8 mouse cellular contexts compared by ENCODE assay signal in the genomic region with DNA sequence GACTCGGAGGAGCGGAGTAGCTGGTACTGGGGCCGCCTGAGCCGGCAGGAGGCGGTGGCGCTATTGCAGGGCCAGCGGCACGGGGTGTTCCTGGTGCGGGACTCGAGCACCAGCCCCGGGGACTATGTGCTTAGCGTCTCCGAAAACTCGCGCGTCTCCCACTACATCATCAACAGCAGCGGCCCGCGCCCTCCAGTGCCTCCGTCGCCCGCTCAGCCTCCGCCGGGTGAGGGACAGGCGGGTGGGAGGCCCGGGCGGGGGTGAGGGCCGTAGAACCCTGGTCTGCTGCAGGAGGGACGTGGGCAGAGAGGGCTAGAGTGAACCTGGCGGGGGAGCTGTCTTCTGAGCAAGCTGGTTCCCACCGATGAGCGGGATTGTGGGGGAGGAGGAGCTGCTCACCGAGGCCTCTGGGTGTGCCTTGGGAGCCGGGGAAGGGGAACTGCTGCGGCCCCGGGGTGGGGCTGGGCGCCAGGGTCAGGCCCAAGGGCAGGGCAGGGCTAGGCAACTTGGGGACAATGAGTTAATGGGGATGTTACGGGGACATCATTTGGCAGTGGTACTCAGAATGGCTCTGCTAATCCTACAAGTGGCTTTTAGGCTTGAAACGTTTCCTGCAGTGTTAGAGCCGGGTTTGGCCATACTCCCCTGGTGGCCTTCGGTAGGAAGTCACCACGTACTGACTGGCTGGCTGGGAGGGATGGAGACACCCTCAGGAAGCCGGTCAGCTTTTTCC. TPM values are rescaled to one million over a fixed set of nuclear protein-coding genes. Genes with fewer than 3 reads are reported as not detected.
DNase-seq lines count a peak whose midpoint lies in the region; ATAC-seq and TF ChIP-seq lines count a peak whose summit lies in the region.

No protein-coding gene starts in this region.

- peaks cover 39% of the 10 kb centered on the region for H3K36me3 ChIP-seq in E14TG2a.4 (ENCODE audit: insufficient read depth, low read length)
- peaks cover 40% of the 10 kb centered on the region for H3K36me3 ChIP-seq in erythroblast, embryonic 14.5 days (ENCODE audit: control insufficient read depth)
- H3K36me3 ChIP-seq in heart, embryonic 15.5 days = peaks cover 13% of the 10 kb centered on the region; the same call in 1 of the 2 replicates
- H3K36me3 ChIP-seq in lung, embryonic 14.5 days (ENCODE audit: insufficient read depth) = peaks cover 16% of the 10 kb centered on the region

- peak overlapping the region; percentile 99 for H3K9ac ChIP-seq in heart, embryonic 15.5 days
- H3K9ac ChIP-seq in lung, embryonic 14.5 days = peak overlapping the region; percentile 96

- under 1% methylated on average over 42 of the region's 43 CpGs for WGBS in heart, embryonic 15.5 days
- under 1% methylated on average over 43 of the region's 43 CpGs for WGBS in lung, embryonic 14.5 days

- no peaks in the 10 kb centered on the region for H3K9me3 ChIP-seq in E14TG2a.4 (ENCODE audit: low read length)
- peaks cover 6% of the 10 kb centered on the region for H3K9me3 ChIP-seq in erythroblast, embryonic 14.5 days (ENCODE audit: control insufficient read depth, low read length)
- H3K9me3 ChIP-seq in heart, embryonic 15.5 days (replicated peaks) = no peaks in the 10 kb centered on the region
- no peaks in the 10 kb centered on the region for H3K9me3 ChIP-seq in lung, embryonic 14.5 days (ENCODE audit: low read depth, low read length)

- peak; percentile 77 to 93 for DNase-seq in adrenal gland, adult (ENCODE audit: inconsistent age in 2 of 2, low spot score in 1 of 2)
- peak; percentile 72 for DNase-seq in kidney, postnatal 10 days
- DNase-seq in lung, embryonic 14.5 days = peak; percentile 81
- peak; percentile 68 for DNase-seq in yolk sac, embryonic 10.5 days (ENCODE audit: low spot score)

- peak overlapping the region; percentile 71 for H3K4me2 ChIP-seq in heart, embryonic 15.5 days
- H3K4me2 ChIP-seq in lung, embryonic 14.5 days = peak overlapping the region; percentile 82

- H3K4me3 ChIP-seq in E14TG2a.4 (replicated peaks; ENCODE audit: low read length) = peak overlapping the region; percentile 98
- peak overlapping the region; percentile 100 for H3K4me3 ChIP-seq in erythroblast, embryonic 14.5 days (replicated peaks)
- peak overlapping the region; percentile 99 for H3K4me3 ChIP-seq in heart, embryonic 15.5 days
- peak overlapping the region; percentile 100 for H3K4me3 ChIP-seq in lung, embryonic 14.5 days (ENCODE audit: low read depth, low read length)

- ATAC-seq in heart, embryonic 15.5 days (replicated peaks; ENCODE audit: insufficient number of reproducible peaks, insufficient read depth, low FRiP score, low read depth) = peak; percentile 63
- peak; percentile 77 for ATAC-seq in lung, embryonic 14.5 days (ENCODE audit: insufficient read depth)
- ATAC-seq in neutrophil, adult 5-6 weeks (ENCODE audit: extremely low read depth, insufficient number of reproducible peaks, low FRiP score, poor library complexity, severe bottlenecking) = peak; percentile 37; the same call in 1 of the 2 replicates

- H3K27ac ChIP-seq in heart, embryonic 15.5 days = peak overlapping the region; percentile 98
- peak overlapping the region; percentile 94 for H3K27ac ChIP-seq in lung, embryonic 14.5 days (ENCODE audit: low read depth)

- TF ChIP-seq CTCF in E14TG2a.4 (conservative IDR thresholded peaks at IDR 0.05; ENCODE audit: low read length) = no peak; the same call in 1 of the 2 replicates
- TF ChIP-seq CTCF in lung, embryonic 14.5 days (IDR thresholded peaks at IDR 0.05; ENCODE audit: low read depth) = peak; percentile 71

- H3K4me1 ChIP-seq in E14TG2a.4 (replicated peaks; ENCODE audit: low read depth, low read length) = peaks cover 54% of the 10 kb centered on the region
- H3K4me1 ChIP-seq in erythroblast, embryonic 14.5 days (ENCODE audit: control insufficient read depth) = peaks cover 49% of the 10 kb centered on the region
- H3K4me1 ChIP-seq in heart, embryonic 15.5 days (replicated peaks) = peaks cover 19% of the 10 kb centered on the region
- 0 out of 2 replicates have a peak, but pooled peaks cover 8% of the 10 kb centered on the region for H3K4me1 ChIP-seq in lung, embryonic 14.5 days (ENCODE audit: insufficient read depth)

- no peaks in the 10 kb centered on the region for H3K27me3 ChIP-seq in E14TG2a.4 (ENCODE audit: insufficient read depth, low read length)
- no peaks in the 10 kb centered on the region for H3K27me3 ChIP-seq in erythroblast, embryonic 14.5 days (ENCODE audit: control insufficient read depth)
- H3K27me3 ChIP-seq in heart, embryonic 15.5 days = no peaks in the 10 kb centered on the region
- H3K27me3 ChIP-seq in lung, embryonic 14.5 days (ENCODE audit: insufficient read depth, low read length) = no peaks in the 10 kb centered on the region

RNA-seq across cellular contexts. Expression of a gene that starts 0.5 kb away (rescaled TPM):
- polyA plus RNA-seq in erythroblast, embryonic 14.5 days (2012) = 4.4 and 6.6 TPM in 2 replicates
- 82.3 and 95.8 TPM in 2 replicates for polyA plus RNA-seq in heart, embryonic 15.5 days (2015; fragmentation: Nextera tagmentation; extraction: Ambion mirVana)
- polyA plus RNA-seq in lung, embryonic 14.5 days (2014; fragmentation: Nextera tagmentation; extraction: Ambion mirVana) = 109 and 116 TPM in 2 replicates
- total RNA-seq in neutrophil, adult 5-6 weeks (2017) = 80.4 and 102 TPM in 2 replicates

RNA-seq across cellular contexts. Expression of a gene that starts 29.3 kb away (rescaled TPM):
- polyA plus RNA-seq in erythroblast, embryonic 14.5 days (2012) = 2.4 and 2.6 TPM in 2 replicates
- 62.1 and 79.0 TPM in 2 replicates for polyA plus RNA-seq in heart, embryonic 15.5 days (2015; fragmentation: Nextera tagmentation; extraction: Ambion mirVana)
- 52.3 and 56.5 TPM in 2 replicates for polyA plus RNA-seq in lung, embryonic 14.5 days (2014; fragmentation: Nextera tagmentation; extraction: Ambion mirVana)
- 153 and 163 TPM in 2 replicates for total RNA-seq in neutrophil, adult 5-6 weeks (2017)

RNA-seq across cellular contexts. Expression of a gene that starts 48.8 kb away (rescaled TPM):
- 7.5 and 8.9 TPM in 2 replicates for polyA plus RNA-seq in erythroblast, embryonic 14.5 days (2012)
- polyA plus RNA-seq in heart, embryonic 15.5 days (2015; fragmentation: Nextera tagmentation; extraction: Ambion mirVana) = 19.6 and 28.8 TPM in 2 replicates
- polyA plus RNA-seq in lung, embryonic 14.5 days (2014; fragmentation: Nextera tagmentation; extraction: Ambion mirVana) = 23.1 and 24.9 TPM in 2 replicates
- total RNA-seq in neutrophil, adult 5-6 weeks (2017) = 119 and 128 TPM in 2 replicates

RNA-seq across cellular contexts. Expression of a gene that starts 53.1 kb away (rescaled TPM):
- polyA plus RNA-seq in erythroblast, embryonic 14.5 days (2012) = 9.4 and 20.2 TPM in 2 replicates
- polyA plus RNA-seq in heart, embryonic 15.5 days (2015; fragmentation: Nextera tagmentation; extraction: Ambion mirVana) = 611 and 667 TPM in 2 replicates
- 1,066 and 1,071 TPM in 2 replicates for polyA plus RNA-seq in lung, embryonic 14.5 days (2014; fragmentation: Nextera tagmentation; extraction: Ambion mirVana)
- total RNA-seq in neutrophil, adult 5-6 weeks (2017) = 141 and 162 TPM in 2 replicates

Comparison
In these comparisons a context has a peak if more than half of its experiments do, and no peak if none do; other contexts are left out.
1. Peak in every context shown above with its lines: DNase-seq, ATAC-seq, H3K4me3 ChIP-seq and H3K27ac ChIP-seq.
2. RNA of a gene that starts 0.5 kb away (polyA plus RNA-seq): 109 to 116 TPM in lung, embryonic 14.5 days and 82.3 to 95.8 TPM in heart, embryonic 15.5 days; 4.4 to 6.6 TPM in erythroblast, embryonic 14.5 days; every median in the first group is over 10 times any median in the second.
3. RNA of a gene that starts 29.3 kb away (polyA plus RNA-seq): 62.1 to 79.0 TPM in heart, embryonic 15.5 days and 52.3 to 56.5 TPM in lung, embryonic 14.5 days; 2.4 to 2.6 TPM in erythroblast, embryonic 14.5 days; every median in the first group is over 10 times any median in the second.